Mouse (Mus musculus): Measurements from ENCODE around the gene Acot11. TPM values are rescaled to one million over a fixed set of nuclear protein-coding genes. Genes with fewer than 3 reads are reported as not detected.

Acot11 gene
- 9.0 and 10.7 TPM in 2 replicates for polyA plus RNA-seq (2016; fragmentation: Nextera tagmentation; extraction: Ambion mirVana)

- Histone ChIP-seq H3K27ac (peak within 1 kb of the TSS; percentile 78), H3K27me3 (ENCODE audit: low read depth, poor library complexity, severe bottlenecking) (no peaks in the 10 kb centered on the region; the same call in 1 of the 2 replicates), H3K36me3 (no peaks in the 10 kb centered on the region), H3K4me1 (peaks cover 40% of the 10 kb centered on the region), H3K4me3 (peak within 1 kb of the TSS; percentile 44), H3K9me3 (replicated peaks) (no peaks in the 10 kb centered on the region)
- peak; percentile 73 for DNase-seq (ENCODE audit: low spot score)
- 3% methylated on average over 23 of the region's 23 CpGs for WGBS
Measured at GRCm38 (mm10) chr4:106804910-106805274, at the start of gene Acot11. Gene Acot11 (minus strand): TSS chr4:106804998.

GRCm38 (mm10) chr4:106848290-106849092 is 43.7 kb upstream of the Acot11 start:
- no peaks in the 10 kb centered on the region for H3K9me3 ChIP-seq (replicated peaks)
- peaks cover 48% of the 10 kb centered on the region for H3K4me1 ChIP-seq
- no peak for DNase-seq (ENCODE audit: low spot score)
- 46% methylated on average over 12 of the region's 12 CpGs for WGBS
- H3K27me3 ChIP-seq (ENCODE audit: low read depth, poor library complexity, severe bottlenecking): no peaks in the 10 kb centered on the region
- H3K4me3 ChIP-seq: peak overlapping the region; percentile 43
- H3K36me3 ChIP-seq: no peaks in the 10 kb centered on the region
- peak overlapping the region; percentile 91 for H3K27ac ChIP-seq

- DNase-seq (ENCODE audit: low spot score): peak; percentile 89
- no peaks in the 10 kb centered on the region for H3K27me3 ChIP-seq (ENCODE audit: low read depth, poor library complexity, severe bottlenecking)
- no peaks in the 10 kb centered on the region for H3K9me3 ChIP-seq (replicated peaks)
- H3K27ac ChIP-seq: peak overlapping the region; percentile 91
- H3K4me3 ChIP-seq: peak overlapping the region; percentile 43
- H3K36me3 ChIP-seq: no peaks in the 10 kb centered on the region
- H3K4me1 ChIP-seq: peaks cover 53% of the 10 kb centered on the region
- WGBS: 5% methylated on average over 9 of the region's 9 CpGs
Measured at GRCm38 (mm10) chr4:106847591-106848289, 42.9 kb upstream of the Acot11 start.

GRCm38 (mm10) chr4:106842561-106842960 is 37.8 kb upstream of the Acot11 start:
- no peaks in the 10 kb centered on the region for H3K36me3 ChIP-seq
- WGBS: 58% methylated on average over 8 of the region's 8 CpGs
- no peak overlapping the region for H3K4me3 ChIP-seq
- H3K4me1 ChIP-seq: peaks cover 82% of the 10 kb centered on the region
- no peaks in the 10 kb centered on the region for H3K27me3 ChIP-seq (ENCODE audit: low read depth, poor library complexity, severe bottlenecking)
- H3K27ac ChIP-seq: peak overlapping the region; percentile 95
- DNase-seq (ENCODE audit: low spot score): no peak
- no peaks in the 10 kb centered on the region for H3K9me3 ChIP-seq (replicated peaks)

GRCm38 (mm10) chr4:106841856-106842255 is 37.1 kb upstream of the Acot11 start:
- 0 out of 2 replicates have a peak overlapping the region, but pooled peaks have one; percentile 18 for H3K4me3 ChIP-seq
- H3K27ac ChIP-seq: peak overlapping the region; percentile 95
- DNase-seq (ENCODE audit: low spot score): no peak
- no peaks in the 10 kb centered on the region for H3K9me3 ChIP-seq (replicated peaks)
- peaks cover 82% of the 10 kb centered on the region for H3K4me1 ChIP-seq
- WGBS: 59% methylated on average over 7 of the region's 7 CpGs
- H3K27me3 ChIP-seq (ENCODE audit: low read depth, poor library complexity, severe bottlenecking): no peaks in the 10 kb centered on the region
- no peaks in the 10 kb centered on the region for H3K36me3 ChIP-seq

GRCm38 (mm10) chr4:106841303-106841702 is 36.5 kb upstream of the Acot11 start:
- Histone ChIP-seq H3K9me3 (replicated peaks) (no peaks in the 10 kb centered on the region), H3K4me1 (peaks cover 82% of the 10 kb centered on the region), H3K4me3 (peak overlapping the region; percentile 18; the same call in 1 of the 2 replicates), H3K27me3 (ENCODE audit: low read depth, poor library complexity, severe bottlenecking) (no peaks in the 10 kb centered on the region), H3K36me3 (no peaks in the 10 kb centered on the region), H3K27ac (peak overlapping the region; percentile 95)
- 16% methylated on average over 7 of the region's 7 CpGs for WGBS
- DNase-seq (ENCODE audit: low spot score): no peak

- no peaks in the 10 kb centered on the region for H3K9me3 ChIP-seq (replicated peaks)
- WGBS: 28% methylated on average over 6 of the region's 6 CpGs
- peak overlapping the region; percentile 64 for H3K4me3 ChIP-seq
- H3K27ac ChIP-seq: peak overlapping the region; percentile 95
- peaks cover 85% of the 10 kb centered on the region for H3K4me1 ChIP-seq
- no peak for DNase-seq (ENCODE audit: low spot score)
- H3K36me3 ChIP-seq: no peaks in the 10 kb centered on the region
- no peaks in the 10 kb centered on the region for H3K27me3 ChIP-seq (ENCODE audit: low read depth, poor library complexity, severe bottlenecking)
Measured at GRCm38 (mm10) chr4:106840651-106841145, 35.9 kb upstream of the Acot11 start.

- no peaks in the 10 kb centered on the region for H3K9me3 ChIP-seq (replicated peaks)
- peak overlapping the region; percentile 95 for H3K27ac ChIP-seq
- peak overlapping the region; percentile 64 for H3K4me3 ChIP-seq
- no peaks in the 10 kb centered on the region for H3K36me3 ChIP-seq
- peaks cover 85% of the 10 kb centered on the region for H3K4me1 ChIP-seq
- peak; percentile 96 for DNase-seq (ENCODE audit: low spot score)
- WGBS: under 1% methylated on average over 38 of the region's 51 CpGs
- no peaks in the 10 kb centered on the region for H3K27me3 ChIP-seq (ENCODE audit: low read depth, poor library complexity, severe bottlenecking)
Measured at GRCm38 (mm10) chr4:106839964-106840611, 35.3 kb upstream of the Acot11 start.

GRCm38 (mm10) chr4:106839254-106839834 is 34.5 kb upstream of the Acot11 start:
- Histone ChIP-seq H3K36me3 (no peaks in the 10 kb centered on the region), H3K4me1 (peaks cover 85% of the 10 kb centered on the region), H3K27me3 (ENCODE audit: low read depth, poor library complexity, severe bottlenecking) (no peaks in the 10 kb centered on the region), H3K9me3 (replicated peaks) (no peaks in the 10 kb centered on the region), H3K27ac (peak overlapping the region; percentile 95), H3K4me3 (peak overlapping the region; percentile 64)
- peak; percentile 81 for DNase-seq (ENCODE audit: low spot score)
- WGBS: 0% methylated on average over 32 of the region's 32 CpGs

GRCm38 (mm10) chr4:106838548-106839253 is 33.9 kb upstream of the Acot11 start:
- H3K27ac ChIP-seq: peak overlapping the region; percentile 95
- WGBS: 2% methylated on average over 36 of the region's 36 CpGs
- peak; percentile 100 for DNase-seq (ENCODE audit: low spot score)
- peaks cover 78% of the 10 kb centered on the region for H3K4me1 ChIP-seq
- H3K27me3 ChIP-seq (ENCODE audit: low read depth, poor library complexity, severe bottlenecking): no peaks in the 10 kb centered on the region
- no peaks in the 10 kb centered on the region for H3K9me3 ChIP-seq (replicated peaks)
- no peaks in the 10 kb centered on the region for H3K36me3 ChIP-seq
- H3K4me3 ChIP-seq: peak overlapping the region; percentile 64

GRCm38 (mm10) chr4:106837964-106838363 is 33.2 kb upstream of the Acot11 start:
- Histone ChIP-seq H3K36me3 (no peaks in the 10 kb centered on the region), H3K9me3 (replicated peaks) (no peaks in the 10 kb centered on the region), H3K27me3 (ENCODE audit: low read depth, poor library complexity, severe bottlenecking) (no peaks in the 10 kb centered on the region), H3K4me3 (peak overlapping the region; percentile 64), H3K4me1 (peaks cover 71% of the 10 kb centered on the region), H3K27ac (peak overlapping the region; percentile 95)
- WGBS: under 1% methylated on average over 18 of the region's 18 CpGs
- DNase-seq (ENCODE audit: low spot score): peak; percentile 71

GRCm38 (mm10) chr4:106837425-106837824 is 32.6 kb upstream of the Acot11 start:
- WGBS: 7% methylated on average over 9 of the region's 9 CpGs
- Histone ChIP-seq H3K27ac (peak overlapping the region; percentile 95), H3K9me3 (replicated peaks) (no peaks in the 10 kb centered on the region), H3K4me1 (peaks cover 65% of the 10 kb centered on the region), H3K4me3 (peak overlapping the region; percentile 64), H3K27me3 (ENCODE audit: low read depth, poor library complexity, severe bottlenecking) (no peaks in the 10 kb centered on the region), H3K36me3 (no peaks in the 10 kb centered on the region)
- DNase-seq (ENCODE audit: low spot score): no peak
